Mouse (Mus musculus) thymus, postnatal 36 days (tissue): ENCODE data around the gene Hoxa1.

Experiments
- DNase-seq, 2 experiments: peaks; one replicate each; pipeline ENCODE4 v3.0.0; 2022; ENCODE audit warnings: mixed read lengths in 2 of 2

Hoxa1 gene

GRCm38 (mm10) chr6:52189172-52189591, 31.1 kb upstream of the Hoxa1 start:
- DNase-seq: no peak

GRCm38 (mm10) chr6:52186500-52186899, 28.4 kb upstream of the Hoxa1 start:
- DNase-seq: no peak

GRCm38 (mm10) chr6:52185834-52186233, 27.7 kb upstream of the Hoxa1 start:
- DNase-seq: no peak

- DNase-seq: no peak
Measured at GRCm38 (mm10) chr6:52185222-52185621, 27.1 kb upstream of the Hoxa1 start.

- no peak for DNase-seq
Measured at GRCm38 (mm10) chr6:52184668-52185067, 26.6 kb upstream of the Hoxa1 start.

GRCm38 (mm10) chr6:52183311-52184080, 25.4 kb upstream of the Hoxa1 start:
- no peak for DNase-seq

GRCm38 (mm10) chr6:52182793-52183192, 24.7 kb upstream of the Hoxa1 start:
- no peak for DNase-seq

- no peak for DNase-seq
Measured at GRCm38 (mm10) chr6:52182030-52182429, 23.9 kb upstream of the Hoxa1 start.

GRCm38 (mm10) chr6:52180726-52181125, 22.6 kb upstream of the Hoxa1 start:
- DNase-seq: no peak

- DNase-seq: no peak
Measured at GRCm38 (mm10) chr6:52180213-52180710, 22.1 kb upstream of the Hoxa1 start.

GRCm38 (mm10) chr6:52179690-52180089, 21.6 kb upstream of the Hoxa1 start:
- DNase-seq: no peak

- no peak for DNase-seq
Measured at GRCm38 (mm10) chr6:52178918-52179665, 21.0 kb upstream of the Hoxa1 start.

- no peak for DNase-seq
Measured at GRCm38 (mm10) chr6:52177806-52178205, 19.7 kb upstream of the Hoxa1 start.

- no peak for DNase-seq
Measured at GRCm38 (mm10) chr6:52177061-52177735, 19.1 kb upstream of the Hoxa1 start, which contains the start of gene 5730596B20Rik. Gene 5730596B20Rik, plus strand, starts transcription at chr6:52177498.

GRCm38 (mm10) chr6:52176391-52176790, 18.3 kb upstream of the Hoxa1 start:
- no peak for DNase-seq

- DNase-seq: no peak
Measured at GRCm38 (mm10) chr6:52175864-52176263, 17.7 kb upstream of the Hoxa1 start.

GRCm38 (mm10) chr6:52174968-52175751, 17.0 kb upstream of the Hoxa1 start:
- DNase-seq: no peak

- DNase-seq: no peak
Measured at GRCm38 (mm10) chr6:52173648-52174047, 15.5 kb upstream of the Hoxa1 start.

- DNase-seq: no peak
Measured at GRCm38 (mm10) chr6:52172501-52172900, 14.4 kb upstream of the Hoxa1 start.

GRCm38 (mm10) chr6:52171938-52172337, 13.8 kb upstream of the Hoxa1 start:
- no peak for DNase-seq

- DNase-seq: no peak
Measured at GRCm38 (mm10) chr6:52171331-52171730, 13.2 kb upstream of the Hoxa1 start.

- DNase-seq: no peak
Measured at GRCm38 (mm10) chr6:52170898-52171223, 12.7 kb upstream of the Hoxa1 start.
